Mouse (Mus musculus): ENCODE results near the gene Slk. TPM values are rescaled to one million over a fixed set of nuclear protein-coding genes. Genes with fewer than 3 reads are reported as not detected.
A peak's percentile ranks its signal among the peaks of the same experiment; 100 is the strongest.

Gene Slk
- polyA plus RNA-seq, 1 experiment from 2014 or later: 7.8 TPM

GRCm38 (mm10) chr19:47667601-47668000 lies 88.1 kb downstream of the Slk start:
- Histone ChIP-seq H3K4me3 (no peak overlapping the region), H3K36me3 (replicated peaks) (no peaks in the 10 kb centered on the region), H3K9me3 (no peaks in the 10 kb centered on the region), H3K27me3 (replicated peaks; ENCODE audit: low read depth, poor library complexity, severe bottlenecking) (no peaks in the 10 kb centered on the region), H3K4me1 (peaks cover 23% of the 10 kb centered on the region), H3K27ac (replicated peaks) (0 out of 2 replicates have a peak overlapping the region, but pooled peaks have one; percentile 10)
- DNase-seq (ENCODE audit: low spot score): no peak
- WGBS: 57% methylated on average over 8 of the region's 8 CpGs

DNA sequence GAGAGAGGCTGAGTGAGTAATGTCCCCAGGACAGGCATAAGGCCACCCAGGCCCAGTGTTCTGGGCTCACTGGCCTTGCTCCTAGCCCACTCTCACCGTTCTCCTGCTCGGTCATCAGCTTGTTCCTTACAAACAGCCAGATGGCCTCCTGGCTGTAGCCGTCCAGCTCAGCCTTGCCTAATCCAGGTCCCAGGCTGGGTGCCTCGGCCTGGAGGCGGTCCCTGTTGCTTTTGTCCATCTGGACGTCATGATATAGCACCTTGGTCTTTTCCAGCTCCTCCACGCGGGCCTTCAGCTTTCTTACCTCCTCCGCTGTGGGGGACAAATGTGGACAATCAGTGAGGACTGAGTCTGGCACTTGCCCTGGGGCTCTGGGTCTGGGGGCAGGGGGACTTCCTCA lies 88.9 kb downstream of the Slk start:
- Histone ChIP-seq H3K27me3 (replicated peaks; ENCODE audit: low read depth, poor library complexity, severe bottlenecking) (no peaks in the 10 kb centered on the region), H3K36me3 (replicated peaks) (no peaks in the 10 kb centered on the region), H3K4me3 (no peak overlapping the region), H3K4me1 (peaks cover 23% of the 10 kb centered on the region), H3K27ac (replicated peaks) (peak overlapping the region; percentile 10; the same call in 1 of the 2 replicates), H3K9me3 (no peaks in the 10 kb centered on the region)
- WGBS: 76% methylated on average over 9 of the region's 9 CpGs
- DNase-seq (ENCODE audit: low spot score): no peak

DNA sequence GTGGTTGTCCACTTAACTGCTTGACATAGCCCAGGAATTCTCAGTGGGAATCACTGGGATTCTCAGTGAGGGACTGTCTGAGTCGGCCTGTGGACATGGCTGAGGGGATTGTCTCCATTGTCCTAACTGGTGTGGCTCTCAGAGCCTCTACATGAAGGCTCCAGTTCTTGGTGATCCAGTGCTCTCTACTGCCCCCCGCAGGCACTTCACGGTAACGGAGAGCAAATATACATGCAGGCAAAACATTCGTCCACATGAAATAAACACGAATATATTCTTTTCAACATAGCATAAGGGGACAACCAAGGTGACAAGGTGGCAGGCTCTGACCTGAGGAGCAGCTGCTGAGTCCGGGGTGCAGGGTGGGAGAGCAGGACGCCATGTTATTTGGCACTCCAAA lies 94.9 kb downstream of the Slk start:
- no peaks in the 10 kb centered on the region for H3K9me3 ChIP-seq
- 38% methylated on average over 8 of the region's 8 CpGs for WGBS
- H3K4me1 ChIP-seq: 0 out of 2 replicates have a peak, but pooled peaks cover 4% of the 10 kb centered on the region
- no peak overlapping the region for H3K4me3 ChIP-seq
- no peaks in the 10 kb centered on the region for H3K27me3 ChIP-seq (replicated peaks; ENCODE audit: low read depth, poor library complexity, severe bottlenecking)
- peak; percentile 47 for DNase-seq (ENCODE audit: low spot score)
- no peaks in the 10 kb centered on the region for H3K36me3 ChIP-seq (replicated peaks)
- H3K27ac ChIP-seq (replicated peaks): no peak overlapping the region

DNA sequence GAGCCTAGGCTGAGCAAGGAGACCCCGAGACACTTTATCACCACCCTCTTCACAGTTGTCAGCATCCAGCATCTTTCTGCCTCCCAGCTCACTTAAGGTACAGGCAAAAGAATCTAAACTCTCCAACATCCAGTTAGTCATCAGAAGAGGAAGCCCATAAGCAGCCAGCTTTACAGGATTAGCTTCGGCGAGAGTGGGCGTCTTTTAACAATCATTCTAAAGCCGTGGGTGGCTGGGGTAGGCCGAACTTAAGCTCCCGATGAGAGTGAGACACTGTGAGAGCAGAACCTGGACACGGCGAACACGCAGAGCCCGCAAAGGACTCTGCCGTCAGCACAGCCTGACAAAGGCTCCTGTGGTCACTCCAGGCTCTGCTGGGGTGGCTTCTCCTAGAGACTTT lies 99.2 kb downstream of the Slk start:
- no peak overlapping the region for H3K4me3 ChIP-seq
- no peak for DNase-seq (ENCODE audit: low spot score)
- no peaks in the 10 kb centered on the region for H3K9me3 ChIP-seq
- H3K4me1 ChIP-seq: 0 out of 2 replicates have a peak, but pooled peaks cover 4% of the 10 kb centered on the region
- no peak overlapping the region for H3K27ac ChIP-seq (replicated peaks)
- H3K36me3 ChIP-seq (replicated peaks): no peaks in the 10 kb centered on the region
- no peaks in the 10 kb centered on the region for H3K27me3 ChIP-seq (replicated peaks; ENCODE audit: low read depth, poor library complexity, severe bottlenecking)
- 79% methylated on average over 12 of the region's 12 CpGs for WGBS

GRCm38 (mm10) chr19:47689592-47689991 lies 110.1 kb downstream of the Slk start:
- WGBS: 89% methylated on average over 7 of the region's 7 CpGs
- no peaks in the 10 kb centered on the region for H3K36me3 ChIP-seq (replicated peaks)

DNA sequence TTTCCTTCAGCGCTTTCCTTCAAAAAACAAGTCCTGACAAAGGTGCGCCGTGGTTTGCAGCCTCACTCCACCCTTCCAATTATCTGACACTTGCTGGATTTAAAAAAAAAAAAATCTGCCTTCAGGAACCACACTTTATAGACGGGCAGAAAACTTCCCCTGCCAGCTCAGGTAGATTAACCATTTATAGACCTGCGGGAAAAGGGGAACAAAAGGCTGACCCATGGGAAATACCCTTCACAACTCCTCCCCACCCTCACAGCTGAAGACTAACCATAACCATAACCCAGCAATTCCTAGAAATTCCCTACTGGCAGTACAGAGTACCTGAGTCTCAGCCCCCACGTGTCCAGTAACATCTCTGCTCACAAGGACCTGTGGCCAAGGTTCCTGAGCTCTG lies 112.5 kb downstream of the Slk start, which contains the start of gene Col17a1:
Gene Col17a1 (minus strand): TSS at position 101 of the 400 bp plus-strand sequence.
- Histone ChIP-seq H3K9me3 (no peaks in the 10 kb centered on the region), H3K27ac (replicated peaks) (no peak within 1 kb of the TSS), H3K4me1 (0 out of 2 replicates have a peak, but pooled peaks cover 2% of the 10 kb centered on the region), H3K4me3 (no peak within 1 kb of the TSS), H3K36me3 (replicated peaks) (no peaks in the 10 kb centered on the region), H3K27me3 (replicated peaks; ENCODE audit: low read depth, poor library complexity, severe bottlenecking) (no peaks in the 10 kb centered on the region)
- 77% methylated on average over 6 of the region's 6 CpGs for WGBS
- no peak for DNase-seq (ENCODE audit: low spot score)

More at GRCm38 (mm10) chr19:47689592-47689991, 110.1 kb downstream of the Slk start:
- DNase-seq (ENCODE audit: low spot score): no peak
- Histone ChIP-seq H3K4me3 (no peak overlapping the region), H3K27me3 (replicated peaks; ENCODE audit: low read depth, poor library complexity, severe bottlenecking) (no peaks in the 10 kb centered on the region), H3K4me1 (0 out of 2 replicates have a peak, but pooled peaks cover 5% of the 10 kb centered on the region), H3K9me3 (no peaks in the 10 kb centered on the region), H3K27ac (replicated peaks) (no peak overlapping the region)

Other genes with a start within 250 kb of the Slk start
- 2.6 and 2.9 TPM in 2 replicates for gene Sh3pxd2a, start 115.3 kb upstream of the Slk start, polyA plus RNA-seq (2016; fragmentation: Nextera tagmentation; extraction: Ambion mirVana)
- 68.3 and 70.6 TPM in 2 replicates for gene Stn1, start 42.2 kb upstream of the Slk start, polyA plus RNA-seq (2016; fragmentation: Nextera tagmentation; extraction: Ambion mirVana)
- gene Col17a1, start 112.4 kb downstream of the Slk start, polyA plus RNA-seq (2016; fragmentation: Nextera tagmentation; extraction: Ambion mirVana): 0.40 and 1.6 TPM in 2 replicates
- gene Sfr1, start 152.0 kb downstream of the Slk start, polyA plus RNA-seq (2016; fragmentation: Nextera tagmentation; extraction: Ambion mirVana): 287 and 300 TPM in 2 replicates